Mouse (Mus musculus) small intestine, adult 10 weeks (tissue): ENCODE results near the gene Slc35a3. TPM values are rescaled to one million over a fixed set of nuclear protein-coding genes. Genes with fewer than 3 reads are reported as not detected.

Source experiments
- polyA plus RNA-seq: library from polyadenylated mRNA; stranded (reverse); fragments of 350-450 nt; fragmentation: Illumina TruSeq; extraction: RNeasy Lipid Tissue Mini Kit (QIAGEN cat#74804); gene quantifications from one replicate; pipeline ENCODE4 v1.2.3, GENCODE M21; 2014; ENCODE audit warnings: low replicate concordance

Gene Slc35a3
- polyA plus RNA-seq = 266 TPM

DNA sequence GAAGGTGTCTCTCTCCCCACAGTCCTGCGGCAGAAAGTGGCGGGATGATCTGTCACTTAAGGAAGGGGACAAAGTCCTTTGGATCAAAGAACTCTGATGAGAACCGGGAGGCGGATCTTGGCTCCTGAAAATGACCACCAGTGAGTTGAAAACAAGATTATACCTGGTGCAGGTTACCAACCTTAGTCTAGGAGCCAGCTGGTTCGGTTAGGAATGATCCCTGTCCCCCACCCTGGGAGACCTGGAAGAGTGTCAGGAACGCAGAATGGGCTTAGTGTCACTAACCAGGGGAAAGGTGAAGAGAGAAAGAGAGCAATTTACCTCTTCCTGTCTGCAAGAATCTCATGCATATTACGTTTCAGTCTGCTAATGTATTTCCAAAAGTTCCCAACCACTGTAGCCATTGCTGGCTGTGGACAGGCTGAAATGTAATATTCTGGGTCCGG, at the start of gene Slc35a3:
TSS of gene Slc35a3 (minus strand) at position 396 of the 446 bp plus-strand sequence.

DNA sequence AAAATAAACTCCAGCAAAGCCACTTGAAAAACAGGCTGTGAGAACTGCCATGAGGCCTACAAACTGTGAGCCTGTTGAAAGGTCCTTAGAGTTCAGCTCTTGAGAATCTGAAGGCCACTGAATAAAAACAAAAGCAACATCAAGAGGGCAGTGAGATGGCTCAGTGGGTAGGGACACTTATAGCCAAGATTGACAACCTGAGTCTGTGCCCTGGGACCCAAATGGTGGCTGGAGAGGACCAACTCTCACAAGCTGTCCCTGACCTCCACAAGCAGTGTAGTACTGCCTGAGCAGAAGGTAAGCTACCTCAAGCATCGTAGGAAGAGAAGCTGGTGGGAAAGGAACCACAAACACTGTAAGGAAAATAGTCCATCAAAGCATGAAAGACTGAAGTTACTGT, 31.5 kb downstream of the Slc35a3 start, which contains the start of gene Gm43191:
TSS of gene Gm43191 (minus strand) at position 101 of the 400 bp plus-strand sequence.

DNA sequence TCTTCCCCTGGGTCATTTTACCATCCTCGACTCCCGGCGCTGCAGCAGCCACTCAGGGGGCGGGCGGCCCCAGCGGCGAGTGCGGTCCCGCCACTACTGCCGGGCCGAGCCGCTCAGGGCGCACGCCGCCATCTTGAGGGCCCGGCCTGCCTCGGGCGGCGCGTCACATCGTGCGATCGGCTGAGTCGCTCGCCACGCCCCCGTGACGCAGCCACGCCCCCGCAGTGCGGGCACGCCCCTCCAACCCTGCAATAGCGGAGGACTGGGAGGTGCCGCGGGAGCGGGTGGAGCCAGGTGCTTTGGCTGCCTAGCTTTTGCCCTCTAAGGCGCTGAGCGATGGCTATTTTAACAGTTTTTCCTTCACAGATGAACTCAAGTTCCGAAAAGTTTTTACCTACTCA, 50.2 kb downstream of the Slc35a3 start, which contains the start of gene Mfsd14a:
TSS of gene Mfsd14a (minus strand) at position 215 of the 401 bp plus-strand sequence.

Other genes starting within 250 kb of the Slc35a3 start
- gene Rtca, start 204.6 kb downstream of the Slc35a3 start, polyA plus RNA-seq = 68.6 TPM
- gene Dbt, start 199.8 kb downstream of the Slc35a3 start, polyA plus RNA-seq = 28.0 TPM
- 3.5 TPM for gene Lrrc39, start 149.9 kb downstream of the Slc35a3 start, polyA plus RNA-seq
- gene Sass6, start 117.8 kb downstream of the Slc35a3 start, polyA plus RNA-seq = 17.9 TPM
- 25.7 TPM for gene Trmt13, start 98.2 kb downstream of the Slc35a3 start, polyA plus RNA-seq
- 67.5 TPM for gene Mfsd14a, start 50.2 kb downstream of the Slc35a3 start, polyA plus RNA-seq
- not detected for gene Gm43191, start 31.6 kb downstream of the Slc35a3 start, polyA plus RNA-seq
- 8.6 TPM for gene Agl, start 95.3 kb upstream of the Slc35a3 start, polyA plus RNA-seq
- gene Frrs1, start 146.6 kb upstream of the Slc35a3 start, polyA plus RNA-seq = 10.2 TPM